Mouse (Mus musculus) thymus, adult 18-20 months (tissue): ENCODE results near the gene Chst5.
"Not testable (repeated sequence)": the region's sequence is repeated elsewhere in the genome, so short reads cannot be mapped to it uniquely, and the experiment has no call there.

Experiments
- DNase-seq, 2 experiments: peaks; one replicate each; pipeline ENCODE4 v3.0.0; 2022; ENCODE audit warnings: mixed read lengths in 2 of 2

The Chst5 gene

DNA sequence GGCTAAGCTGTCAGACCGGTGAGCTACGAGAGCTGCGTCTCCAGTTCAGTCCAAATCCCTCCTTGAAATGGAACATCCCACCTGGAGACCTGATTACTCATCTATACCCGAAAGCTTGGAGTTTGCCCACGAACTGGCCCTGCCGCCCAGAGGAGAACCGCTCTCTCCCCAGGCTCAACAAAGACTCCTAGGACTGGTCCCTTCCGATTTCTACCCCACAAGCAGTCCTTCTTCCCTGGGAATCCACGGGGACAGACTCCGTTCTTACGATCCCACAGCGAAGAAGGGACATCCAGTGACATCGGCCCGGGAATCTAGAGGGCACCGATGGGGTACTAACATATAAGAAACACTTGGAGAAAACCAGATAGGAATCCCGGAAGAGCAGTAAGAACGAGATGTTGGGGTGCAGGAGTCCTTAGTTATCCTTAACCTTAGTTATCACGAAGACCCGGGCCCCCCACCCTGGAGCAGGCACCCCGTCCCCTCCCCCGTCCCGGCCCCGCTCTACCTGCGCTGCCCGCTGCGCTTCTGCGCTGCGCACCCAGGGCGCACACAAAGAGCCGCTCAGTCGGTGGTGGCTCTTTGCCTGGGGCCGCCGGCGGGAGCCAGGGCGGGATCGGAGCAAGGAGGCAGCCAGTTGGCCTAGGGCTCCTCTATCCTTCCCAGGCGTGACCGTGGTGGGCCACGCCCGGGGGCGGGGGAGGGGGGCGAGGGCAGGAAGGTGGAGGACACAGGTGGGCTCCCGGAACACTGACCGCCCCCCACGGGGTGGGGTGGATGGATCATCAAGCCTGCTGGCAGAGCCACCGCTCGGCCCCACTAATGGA, at the start of gene Chst5:
TSS of gene Chst5 (minus strand) at position 827 of the 830 bp plus-strand sequence.
- DNase-seq: no peak

DNA sequence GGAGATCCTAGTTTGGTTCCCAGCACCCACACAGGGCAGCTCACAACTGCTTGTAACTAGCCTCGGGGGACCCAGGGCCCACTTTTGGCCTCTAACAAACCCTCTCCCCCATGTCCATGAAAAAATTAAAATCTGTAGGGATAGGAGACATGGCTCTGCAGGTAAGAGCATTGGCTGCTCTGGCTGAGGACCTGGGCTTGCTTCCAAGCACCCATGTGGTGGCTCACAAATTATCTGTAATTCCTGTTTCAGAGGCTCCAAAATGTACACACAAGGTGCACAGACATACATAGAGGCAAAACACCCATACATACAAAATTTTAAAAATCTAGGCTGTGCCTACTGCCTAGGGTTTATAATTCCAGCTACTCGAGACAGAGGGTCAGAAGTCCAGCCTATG, 47.0 kb upstream of the Chst5 start:
- DNase-seq: no peak

DNA sequence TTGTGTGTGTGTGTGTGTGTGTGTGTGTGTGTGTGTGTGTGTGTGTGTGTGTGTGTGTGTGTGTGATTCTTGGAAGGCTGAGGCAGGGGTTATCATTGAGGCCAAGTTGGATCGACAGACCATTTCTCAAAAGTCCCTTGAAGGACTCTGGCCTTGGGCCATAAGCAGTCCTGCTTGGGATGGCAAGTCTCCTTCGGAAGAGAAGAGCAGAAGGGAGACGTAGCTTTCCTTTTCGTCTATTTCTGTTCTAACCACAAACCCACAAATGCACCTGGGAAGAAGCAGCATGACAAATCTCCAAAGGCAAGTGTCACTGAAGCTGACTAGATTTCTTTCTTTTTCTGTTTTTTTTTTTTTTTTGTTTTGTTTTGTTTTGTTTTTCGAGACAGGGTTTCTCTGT, 45.6 kb upstream of the Chst5 start:
- DNase-seq: no peak

DNA sequence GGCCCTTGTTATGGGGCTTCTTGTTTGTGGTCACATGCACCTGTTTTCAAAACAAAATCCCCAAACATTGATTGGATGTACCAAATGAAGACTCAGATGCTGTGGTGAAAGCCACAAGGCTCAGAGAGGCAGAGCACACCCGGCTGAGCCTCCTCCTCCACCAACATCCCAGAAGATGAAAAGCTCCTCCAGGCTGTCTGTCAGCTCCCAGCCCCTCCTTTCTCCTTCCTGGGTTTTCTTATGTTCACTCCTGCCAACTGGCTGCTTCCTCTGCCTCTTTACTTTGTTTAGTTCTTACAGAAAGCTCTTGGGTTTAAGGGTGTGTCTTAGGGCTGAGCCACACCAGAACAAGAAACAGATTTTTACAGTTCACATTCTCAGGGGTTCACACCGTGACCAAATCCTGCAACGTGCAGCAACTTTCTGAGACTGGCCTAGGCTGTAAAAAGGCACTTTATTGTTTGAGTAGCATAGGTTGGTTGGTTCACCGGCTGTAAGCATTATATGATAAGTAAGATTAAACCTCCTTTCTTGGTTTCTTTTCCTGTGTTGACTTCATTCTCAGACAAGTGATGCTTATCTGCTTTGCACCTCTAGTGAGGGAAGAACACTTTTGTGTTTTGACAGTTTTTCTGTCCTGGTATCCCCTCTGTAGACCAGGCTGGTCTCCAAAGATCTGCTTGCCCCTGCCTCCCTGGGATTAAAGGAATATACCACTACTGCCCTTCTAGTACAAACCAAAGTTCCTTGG, 44.8 kb upstream of the Chst5 start:
- DNase-seq: no peak

DNA sequence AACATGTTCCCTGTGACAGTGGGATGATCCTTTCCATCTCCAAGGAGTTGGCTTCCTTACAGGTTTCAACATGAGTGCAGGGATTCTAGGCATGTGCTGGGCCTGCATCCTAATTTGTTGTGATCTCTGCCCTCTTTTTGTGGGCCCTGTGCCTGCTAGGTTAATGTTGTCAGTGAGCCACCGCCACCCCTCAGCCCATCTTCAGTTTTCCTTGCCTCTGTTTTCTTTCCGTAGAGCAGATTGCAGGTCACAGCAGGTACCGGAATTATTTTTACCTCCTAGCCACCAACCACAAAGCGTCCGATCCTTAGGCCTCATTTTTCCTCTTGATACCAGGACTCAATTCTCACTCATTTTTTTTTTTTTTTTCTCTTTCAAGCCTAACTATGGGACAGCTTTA, 41.7 kb upstream of the Chst5 start:
- no peak for DNase-seq

DNA sequence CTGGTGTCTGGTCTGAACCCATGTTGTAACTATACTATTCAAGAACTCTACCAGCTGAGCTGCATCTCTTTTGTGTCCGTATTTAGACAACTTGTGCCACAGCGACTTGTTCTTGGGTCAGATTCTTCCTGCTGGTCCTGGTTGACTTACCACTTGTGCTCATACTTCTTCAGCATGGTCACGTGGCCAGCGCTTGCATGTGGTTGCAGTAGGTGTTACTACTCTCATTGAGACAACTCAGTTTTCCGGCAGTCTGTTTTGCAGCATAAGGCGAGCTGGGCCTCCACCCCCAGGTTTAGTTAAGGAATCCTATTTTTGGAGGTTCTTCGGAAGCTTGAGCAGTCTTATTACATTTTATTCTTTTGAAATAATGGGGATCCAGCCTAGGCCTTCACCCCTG, 41.1 kb upstream of the Chst5 start:
- no peak for DNase-seq

DNA sequence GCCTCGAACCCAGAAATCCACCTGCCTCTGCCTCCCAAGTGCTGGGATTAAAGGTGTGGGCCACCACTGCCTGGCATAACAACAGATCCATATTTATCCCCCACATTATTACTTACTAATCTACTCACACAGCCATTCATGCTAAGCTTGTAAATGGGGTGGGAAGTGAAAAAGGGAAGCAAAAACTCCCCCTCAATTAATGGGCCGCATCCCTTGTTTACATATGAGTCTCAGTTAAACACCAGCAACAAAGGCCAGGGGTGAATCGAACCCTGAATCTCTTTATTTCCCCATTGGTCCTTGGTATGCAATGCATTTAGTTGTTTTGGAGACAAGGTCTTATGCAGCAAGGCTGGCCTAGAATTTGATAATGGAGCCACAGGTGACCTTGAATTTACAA, 40.6 kb upstream of the Chst5 start:
- DNase-seq: no peak

DNA sequence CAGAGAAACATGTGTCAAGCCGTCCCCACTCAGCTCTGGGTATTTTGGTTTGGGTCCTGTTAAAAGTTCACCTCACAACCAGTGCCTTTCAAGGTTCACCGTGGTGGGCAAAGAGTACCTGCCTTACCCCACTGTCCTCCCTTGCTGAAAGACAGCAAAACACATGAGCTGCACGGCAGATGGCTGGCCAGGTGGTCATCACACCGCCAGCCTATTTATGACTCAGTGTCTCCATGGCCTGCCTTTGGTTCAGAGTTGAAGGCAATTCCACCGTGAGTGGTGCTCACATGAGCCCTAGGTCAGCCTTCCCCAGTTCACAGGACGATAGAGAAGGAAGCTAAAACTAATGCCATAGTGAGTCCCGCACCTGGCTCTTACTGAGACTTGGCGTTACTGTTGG, 37.7 kb upstream of the Chst5 start:
- no peak for DNase-seq

DNA sequence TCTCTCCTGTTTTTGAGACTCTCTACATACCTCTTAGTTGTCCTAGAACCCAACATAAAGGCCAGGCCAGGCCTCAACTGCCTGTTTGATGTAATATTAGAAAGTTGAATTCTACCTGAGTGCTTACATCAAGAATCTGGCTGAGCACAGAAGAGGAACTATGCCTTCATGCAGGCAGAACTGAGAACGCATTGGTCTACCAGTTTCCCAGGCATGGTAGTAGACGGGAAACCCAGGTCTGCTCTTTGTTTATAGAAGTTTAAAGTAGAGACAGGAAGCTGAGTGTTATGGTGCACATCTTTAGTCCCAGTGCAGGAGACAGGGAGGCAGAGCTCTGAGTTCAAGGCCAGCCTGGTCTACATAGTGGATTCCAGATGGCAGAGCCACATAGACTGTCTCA, 36.9 kb upstream of the Chst5 start:
- no peak for DNase-seq

DNA sequence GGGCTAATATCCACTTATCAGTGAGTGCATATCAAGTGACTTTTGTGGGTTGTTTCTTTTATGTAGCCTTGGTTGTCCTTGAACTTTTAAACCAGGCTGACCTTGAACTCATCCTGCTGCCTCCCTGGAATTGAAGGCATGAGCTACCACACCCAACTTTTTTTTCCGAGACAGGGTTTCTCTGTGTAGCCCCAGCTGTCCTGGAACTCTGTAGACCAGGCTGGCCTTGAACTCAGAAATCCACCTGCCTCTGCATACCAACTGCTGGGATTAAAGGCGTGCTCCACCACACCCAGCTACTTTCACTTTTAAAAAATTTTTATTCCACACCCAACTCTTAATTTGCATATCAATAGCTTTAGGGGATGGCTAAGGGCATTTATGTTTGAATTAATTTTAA, 33.3 kb upstream of the Chst5 start:
- no peak for DNase-seq

DNA sequence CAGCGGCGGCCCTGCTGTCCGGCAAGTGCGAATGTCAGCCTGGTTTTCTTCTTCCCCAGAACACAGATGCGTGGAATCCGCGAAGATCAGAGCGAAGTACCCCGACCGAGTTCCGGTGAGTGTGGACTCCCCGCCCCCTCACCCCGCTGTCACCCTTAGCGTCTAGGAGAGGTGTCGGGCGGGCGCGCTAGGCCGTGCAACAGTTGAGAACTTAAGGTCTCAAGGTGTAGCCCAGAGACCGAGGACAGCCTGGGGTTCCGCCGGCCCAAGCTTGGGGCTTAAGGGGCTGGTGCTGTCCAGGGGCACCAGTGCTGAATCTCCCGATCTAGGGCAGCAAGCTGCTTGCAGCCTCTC, 30.8 kb upstream of the Chst5 start:
- peak; percentile 39 to 52 for DNase-seq

DNA sequence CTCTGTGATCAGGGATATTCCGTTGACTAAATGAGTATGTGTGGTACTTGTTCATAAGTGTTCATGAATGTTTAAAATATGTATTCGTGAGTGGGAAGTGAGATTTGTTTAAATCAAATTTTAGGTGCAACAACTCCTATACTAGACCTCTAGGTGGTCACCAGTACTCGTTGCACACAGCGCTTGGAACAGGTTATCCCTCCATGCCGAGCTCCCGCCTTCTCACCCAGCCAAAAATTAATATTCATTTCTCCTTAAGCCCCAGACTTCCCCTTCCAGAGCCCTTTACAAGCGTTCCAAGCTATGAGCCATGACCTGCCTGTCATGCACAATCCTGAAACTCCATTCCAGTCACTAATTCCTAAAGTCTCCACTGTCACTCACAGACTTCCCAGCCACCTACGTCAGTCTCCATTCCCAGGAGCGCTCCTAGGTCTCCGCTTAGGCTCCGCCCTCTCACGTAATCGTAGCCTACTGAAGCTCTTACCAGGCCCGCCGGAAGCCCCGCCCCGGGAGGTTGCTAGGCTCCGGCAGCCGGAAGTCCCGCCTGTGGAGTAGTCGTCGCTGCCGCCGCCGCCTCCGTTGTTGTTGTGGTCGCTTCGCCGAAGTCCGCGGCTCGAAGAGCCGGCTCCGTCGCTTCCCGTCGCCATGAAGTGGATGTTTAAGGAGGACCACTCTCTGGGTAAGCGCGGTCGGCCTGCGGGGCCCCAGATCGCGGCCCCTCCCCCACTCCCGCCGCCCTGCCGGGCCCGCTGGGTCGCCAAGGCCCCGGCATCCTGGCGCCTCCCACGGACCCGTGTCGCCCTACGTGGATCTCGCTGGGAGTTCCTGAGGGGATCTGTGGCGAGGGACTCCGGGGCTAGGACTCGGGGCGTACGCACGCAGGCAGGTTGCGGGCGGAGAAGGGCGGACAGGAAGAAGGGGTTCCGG, 30.2 kb upstream of the Chst5 start, which contains the start of gene Gabarapl2:
TSS of gene Gabarapl2 (plus strand) at position 533 of the 930 bp plus-strand sequence.
- DNase-seq: peak; percentile 90

DNA sequence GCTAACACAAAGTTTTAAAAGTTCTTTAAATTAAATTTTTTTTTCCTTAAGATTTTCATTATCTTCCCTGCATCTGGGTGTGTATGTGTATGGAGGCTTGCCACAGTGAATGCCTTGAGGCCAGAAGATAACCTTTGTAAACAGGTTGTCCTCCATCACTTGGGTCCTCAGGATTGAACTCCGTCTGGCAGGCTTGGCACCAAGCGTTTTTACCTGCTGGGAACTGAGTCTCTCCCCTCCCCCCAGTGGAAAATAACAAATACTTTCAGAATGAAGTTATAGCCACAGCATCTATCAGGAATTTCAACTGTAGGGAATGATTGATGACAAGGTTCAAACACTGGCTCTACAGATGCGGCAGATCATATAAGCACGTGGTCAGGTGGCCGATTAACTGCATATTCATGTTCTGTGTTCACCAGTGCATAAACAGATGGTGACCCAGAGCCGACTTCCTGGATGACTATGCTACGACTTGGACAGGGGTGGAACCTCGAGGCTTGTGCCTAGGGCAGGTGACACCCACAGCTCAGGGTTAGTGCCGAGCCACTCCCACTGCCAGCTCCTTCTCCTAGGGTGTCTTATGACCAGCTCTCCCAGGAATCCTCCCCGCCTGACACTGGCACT, 29.4 kb upstream of the Chst5 start:
- peak; percentile 13 to 30 for DNase-seq

DNA sequence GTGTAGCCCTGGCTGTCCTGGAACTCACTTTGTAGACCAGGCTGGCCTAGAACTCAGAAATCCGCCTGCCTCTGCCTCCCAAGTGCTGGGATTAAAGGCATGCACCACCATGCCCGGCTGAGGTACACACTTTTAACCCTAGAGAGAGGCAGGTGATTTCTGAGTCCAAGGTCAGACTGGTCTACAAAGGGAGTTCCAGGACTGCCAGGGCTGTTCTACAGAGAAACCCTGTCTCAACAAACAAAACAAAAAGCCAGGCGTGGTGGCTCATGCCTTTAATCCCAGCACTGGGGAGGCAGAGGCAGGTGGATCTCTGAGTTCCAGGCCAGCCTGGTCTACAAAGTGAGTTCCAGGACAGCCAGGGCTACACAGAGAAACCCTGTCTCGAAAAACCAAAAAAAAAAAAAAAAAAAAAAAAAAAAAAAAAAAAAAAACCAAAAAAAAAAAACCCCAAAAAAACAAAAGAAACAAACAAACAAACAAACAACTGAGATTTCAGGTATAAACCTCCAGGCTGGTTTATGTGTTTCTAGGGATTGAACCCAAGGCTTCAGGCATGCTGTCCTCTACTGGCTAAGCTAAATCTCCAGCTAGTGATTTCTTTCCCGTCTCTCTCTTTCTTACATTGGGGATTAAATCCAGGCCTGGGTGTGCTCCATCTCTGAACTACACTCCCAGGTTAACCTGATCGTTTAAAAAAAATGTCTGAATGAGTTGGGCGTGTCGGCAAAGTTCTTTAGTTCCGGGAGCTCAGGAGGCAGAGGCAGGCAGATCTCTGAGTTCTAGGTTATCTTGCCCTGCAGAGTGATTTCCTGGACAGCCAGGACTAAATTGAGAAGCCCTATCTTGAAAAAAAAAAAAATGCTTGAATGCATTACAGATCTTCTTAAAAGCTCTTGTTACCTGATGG, 28.1 kb upstream of the Chst5 start:
- not testable (repeated sequence) for DNase-seq

DNA sequence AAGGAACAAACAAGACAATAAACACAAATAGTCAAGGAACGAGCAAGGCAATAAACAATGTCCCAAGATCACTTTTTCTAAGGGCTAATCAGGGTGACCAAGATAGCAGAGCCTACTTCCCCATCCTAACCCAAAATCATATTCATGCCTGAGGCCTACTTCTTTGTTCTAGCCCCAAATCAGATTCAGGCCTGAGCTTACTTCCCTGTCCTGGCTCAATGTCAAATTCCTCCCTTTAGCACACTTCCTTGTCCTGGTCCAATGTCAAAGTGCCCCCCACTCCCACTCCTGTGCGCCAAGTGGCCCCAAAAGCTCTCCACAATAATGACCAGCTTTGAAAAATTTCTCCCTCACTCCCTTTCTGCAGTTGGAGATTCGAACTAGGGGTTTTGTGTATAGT, 26.9 kb upstream of the Chst5 start:
- DNase-seq: no peak

DNA sequence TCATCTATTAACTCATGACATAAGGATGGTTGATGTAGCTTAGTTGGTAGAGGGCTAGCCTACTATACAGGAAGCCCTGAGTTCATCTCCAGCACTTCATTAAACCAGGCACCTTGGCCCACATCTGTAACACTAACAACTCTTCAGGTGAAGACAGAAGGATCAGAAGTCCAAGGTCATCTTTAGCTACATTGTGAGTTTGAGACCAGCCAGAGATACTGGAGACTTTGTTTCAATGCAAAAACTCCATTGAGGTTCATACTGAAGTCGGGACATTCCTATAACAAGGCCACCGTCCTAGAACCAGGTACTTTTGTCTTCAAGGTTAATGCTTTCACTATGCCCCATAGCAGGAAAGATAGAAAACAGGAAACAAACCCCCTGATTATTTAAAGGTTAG, 24.0 kb upstream of the Chst5 start:
- no peak for DNase-seq

DNA sequence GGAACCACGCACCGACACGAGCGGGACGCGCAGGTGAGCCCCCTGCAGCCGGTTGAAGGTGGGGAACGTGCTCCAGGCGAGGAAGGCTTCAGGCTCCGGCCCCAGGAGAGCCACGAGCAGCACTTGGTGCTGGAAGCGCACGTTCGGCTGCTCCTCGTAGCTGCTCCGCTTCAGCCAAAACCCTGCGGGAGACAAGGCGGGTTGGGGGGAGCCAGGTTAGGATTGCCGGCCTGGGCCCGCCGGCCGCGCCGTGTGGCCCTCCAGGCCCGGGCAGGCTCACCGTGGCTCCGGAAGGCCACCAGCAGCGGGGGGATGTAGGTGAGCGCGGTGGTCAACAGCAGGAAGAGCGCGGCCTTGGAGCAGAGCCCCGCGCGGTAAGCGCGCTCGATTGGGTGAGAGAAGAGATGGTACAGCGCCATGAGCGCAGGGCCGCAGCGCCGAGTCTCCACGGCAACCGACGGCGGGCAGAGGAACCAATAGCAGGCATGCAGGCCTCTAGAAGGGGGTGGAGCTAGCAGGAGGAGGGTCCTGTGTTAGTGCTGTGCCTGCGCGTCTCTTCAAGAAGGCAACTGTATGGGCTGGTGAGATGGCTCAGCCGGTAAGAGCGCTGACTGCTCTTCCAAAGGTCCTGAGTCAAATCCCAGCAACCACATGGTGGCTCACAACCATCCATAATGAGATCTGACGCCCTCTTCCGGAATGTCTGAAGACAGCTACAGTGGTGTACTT, 23.3 kb upstream of the Chst5 start, which contains the start of gene Tmem231:
TSS of gene Tmem231 (minus strand) at position 534 of the 729 bp plus-strand sequence.
- DNase-seq: peak; percentile 82 to 84

DNA sequence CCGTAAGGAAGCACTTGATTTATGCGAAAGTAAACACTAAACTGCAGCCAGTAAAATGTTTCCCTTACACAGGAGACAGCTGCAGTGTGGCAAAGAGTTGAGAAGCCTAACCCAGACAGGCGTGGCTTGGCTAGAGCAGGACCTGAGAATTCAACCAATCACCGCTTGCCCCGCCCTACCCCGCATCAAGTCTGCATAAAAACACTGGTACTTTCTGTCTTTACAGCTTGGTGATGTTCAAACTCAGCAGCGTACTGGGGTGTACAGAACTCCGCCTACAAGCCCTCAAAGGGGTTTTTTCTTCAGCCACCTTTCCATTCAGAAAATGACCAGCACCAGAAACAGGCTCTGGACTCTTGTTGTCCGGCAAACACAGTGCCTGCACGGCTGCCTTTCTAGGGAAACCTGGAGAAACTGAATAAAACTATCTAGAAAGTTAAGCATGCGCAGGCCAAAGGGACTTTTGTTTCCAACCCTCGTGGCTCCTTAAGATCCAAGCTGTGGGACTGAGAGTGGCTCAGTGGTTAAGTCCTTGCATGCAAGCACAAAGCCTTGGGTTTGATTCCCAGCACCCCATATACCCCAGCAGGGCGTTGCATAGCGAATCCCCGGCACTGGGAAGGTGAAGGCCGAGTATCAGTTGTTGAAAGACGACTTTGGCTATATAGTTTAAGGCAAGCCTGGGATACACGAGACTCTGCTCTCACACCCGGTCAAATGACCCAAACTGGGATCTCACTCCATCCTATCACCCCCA, 22.5 kb upstream of the Chst5 start:
- DNase-seq: peak in 1 of 2 experiments; percentile 18

DNA sequence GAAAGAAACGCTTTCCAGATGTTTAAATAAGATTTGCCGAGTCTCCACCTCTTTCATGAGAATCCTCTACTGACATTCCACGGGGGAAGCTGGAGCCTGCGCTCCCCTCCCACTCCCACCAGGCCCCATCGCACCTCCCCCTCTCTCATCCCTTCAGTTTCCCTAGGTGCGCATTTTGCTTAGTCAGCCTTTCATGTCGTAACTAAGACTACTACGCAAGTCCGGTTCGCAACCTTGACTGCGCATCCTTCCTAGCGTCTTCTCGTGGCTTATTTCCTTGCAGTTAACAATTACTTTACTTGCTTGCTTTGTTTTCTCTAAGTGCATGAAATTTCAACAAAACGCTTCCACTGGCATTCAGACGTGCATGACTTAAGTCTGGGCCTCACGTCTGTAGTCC, 21.5 kb upstream of the Chst5 start:
- no peak for DNase-seq
